20 mouse cellular contexts compared by ENCODE assay signal in genomic region chr3:51717909-51718308, GRCm38 (mm10). TPM values are rescaled to one million over a fixed set of nuclear protein-coding genes. Genes with fewer than 3 reads are reported as not detected.
A peak's percentile ranks its signal among the peaks of the same experiment; 100 is the strongest.
DNase-seq lines count a peak whose midpoint lies in the region; ATAC-seq and TF ChIP-seq lines count a peak whose summit lies in the region.
"Had no signal": no experiment of that assay in that cellular context is flagged by ENCODE, and none has a peak within 500 bp of the region (broad histone marks: within the 10 kb centered on the region; RNA-seq: fewer than 3 reads in every experiment).

No protein-coding gene starts in this region.

- no peaks in the 10 kb centered on the region for H3K27me3 ChIP-seq in forebrain, embryonic 14.5 days (replicated peaks; ENCODE audit: control insufficient read depth, insufficient read depth, low read length)
- H3K27me3 ChIP-seq in forebrain, embryonic 11.5 days (ENCODE audit: control insufficient read depth, insufficient read depth, low read length), result no peaks in the 10 kb centered on the region
- H3K27me3 ChIP-seq in kidney, embryonic 15.5 days, result no peaks in the 10 kb centered on the region
- H3K27me3 ChIP-seq in midbrain, embryonic 10.5 days (ENCODE audit: low read depth, poor library complexity, severe bottlenecking), result no peaks in the 10 kb centered on the region
- no peaks in the 10 kb centered on the region for H3K27me3 ChIP-seq in midbrain, embryonic 14.5 days (ENCODE audit: control insufficient read depth, insufficient read depth, low read length)
- no peaks in the 10 kb centered on the region for H3K27me3 ChIP-seq in myocyte (ENCODE audit: control insufficient read depth, insufficient read depth, insufficient read length)
- H3K27me3 ChIP-seq: embryonic facial prominence, embryonic 15.5 days; forebrain, embryonic 12.5 days; neural tube, embryonic 13.5 days had no signal

- no peaks in the 10 kb centered on the region for H3K9me3 ChIP-seq in forebrain, embryonic 14.5 days (replicated peaks; ENCODE audit: control insufficient read depth, low read length)
- H3K9me3 ChIP-seq in forebrain, embryonic 11.5 days (ENCODE audit: control insufficient read depth, low read length), result no peaks in the 10 kb centered on the region
- H3K9me3 ChIP-seq in kidney, embryonic 15.5 days (replicated peaks), result no peaks in the 10 kb centered on the region
- H3K9me3 ChIP-seq in midbrain, embryonic 10.5 days (replicated peaks), result no peaks in the 10 kb centered on the region
- no peaks in the 10 kb centered on the region for H3K9me3 ChIP-seq in midbrain, embryonic 14.5 days (ENCODE audit: control insufficient read depth, low read length)
- H3K9me3 ChIP-seq: embryonic facial prominence, embryonic 15.5 days; forebrain, embryonic 12.5 days; neural tube, embryonic 13.5 days had no signal

- H3K4me1 ChIP-seq in forebrain, embryonic 14.5 days (ENCODE audit: control insufficient read depth, insufficient read depth, low read length), result no peaks in the 10 kb centered on the region
- H3K4me1 ChIP-seq in forebrain, embryonic 11.5 days (replicated peaks; ENCODE audit: control insufficient read depth, insufficient read depth, low read length), result peaks cover 8% of the 10 kb centered on the region; the same call in 1 of the 2 replicates
- peaks cover 39% of the 10 kb centered on the region for H3K4me1 ChIP-seq in kidney, embryonic 15.5 days
- H3K4me1 ChIP-seq in midbrain, embryonic 10.5 days, result peaks cover 28% of the 10 kb centered on the region
- no peaks in the 10 kb centered on the region for H3K4me1 ChIP-seq in midbrain, embryonic 14.5 days (ENCODE audit: control insufficient read depth, insufficient read depth, low read length)

- WGBS in forebrain, embryonic 14.5 days, result 78% methylated on average over 4 of the region's 4 CpGs
- 84% methylated on average over 4 of the region's 4 CpGs for WGBS in forebrain, embryonic 11.5 days
- 46% methylated on average over 4 of the region's 4 CpGs for WGBS in kidney, embryonic 15.5 days
- 82% methylated on average over 4 of the region's 4 CpGs for WGBS in midbrain, embryonic 10.5 days
- 75% methylated on average over 4 of the region's 4 CpGs for WGBS in midbrain, embryonic 14.5 days

- no peak for TF ChIP-seq POLR2A in myocyte (IDR thresholded peaks at IDR 0.05; ENCODE audit: insufficient read length, low read depth)

- H3K79me2 ChIP-seq in myocyte (ENCODE audit: control insufficient read depth, insufficient read depth), result no peaks in the 10 kb centered on the region

- no peak overlapping the region for H3K4me2 ChIP-seq in forebrain, embryonic 14.5 days (ENCODE audit: low read length)
- no peak overlapping the region for H3K4me2 ChIP-seq in forebrain, embryonic 11.5 days (ENCODE audit: low read depth, low read length, severe bottlenecking)
- no peak overlapping the region for H3K4me2 ChIP-seq in kidney, embryonic 15.5 days
- H3K4me2 ChIP-seq in midbrain, embryonic 14.5 days (ENCODE audit: low read length), result no peak overlapping the region
- H3K4me2 ChIP-seq in myocyte (ENCODE audit: low read depth), result no peak overlapping the region
- H3K4me2 ChIP-seq: embryonic facial prominence, embryonic 15.5 days; forebrain, embryonic 12.5 days; heart, embryonic 11.5 days; lung, embryonic 14.5 days; neural tube, embryonic 13.5 days had no signal

- DNase-seq in forebrain, embryonic 14.5 days (ENCODE audit: low spot score), result peak; percentile 32
- DNase-seq in forebrain, embryonic 11.5 days (ENCODE audit: low spot score), result no peak
- DNase-seq in kidney, adult 11 months, result no peak
- DNase-seq in midbrain, embryonic 10.5 days (ENCODE audit: low spot score), result no peak
- no peak for DNase-seq in midbrain, embryonic 14.5 days
- DNase-seq: adrenal gland, adult 8-10 months; cerebellum, adult 8-10 months; gastrocnemius, postnatal 25 days; heart, postnatal 36 days; lung, embryonic 14.5 days; right cerebral cortex, postnatal 14 days had no signal

- no peak for ATAC-seq in forebrain, embryonic 14.5 days
- ATAC-seq in forebrain, embryonic 11.5 days (replicated peaks; ENCODE audit: low FRiP score), result no peak
- ATAC-seq in kidney, embryonic 15.5 days (replicated peaks; ENCODE audit: low FRiP score), result no peak
- no peak for ATAC-seq in midbrain, embryonic 14.5 days (ENCODE audit: low FRiP score, low TSS enrichment)
- no peak for ATAC-seq in megakaryocyte, adult 5-6 weeks (ENCODE audit: poor library complexity, severe bottlenecking)

- no peaks in the 10 kb centered on the region for H3K36me3 ChIP-seq in forebrain, embryonic 14.5 days (ENCODE audit: control insufficient read depth, insufficient read depth, low read length)
- no peaks in the 10 kb centered on the region for H3K36me3 ChIP-seq in forebrain, embryonic 11.5 days (ENCODE audit: control insufficient read depth, insufficient read depth, low read length)
- H3K36me3 ChIP-seq in kidney, embryonic 15.5 days, result no peaks in the 10 kb centered on the region
- no peaks in the 10 kb centered on the region for H3K36me3 ChIP-seq in midbrain, embryonic 10.5 days
- no peaks in the 10 kb centered on the region for H3K36me3 ChIP-seq in midbrain, embryonic 14.5 days (ENCODE audit: control insufficient read depth, insufficient read depth, low read length)
- H3K36me3 ChIP-seq in myocyte (ENCODE audit: control insufficient read depth, insufficient read depth), result no peaks in the 10 kb centered on the region
- H3K36me3 ChIP-seq: embryonic facial prominence, embryonic 15.5 days; forebrain, embryonic 12.5 days; neural tube, embryonic 13.5 days had no signal

- no peak overlapping the region for H3K27ac ChIP-seq in forebrain, embryonic 14.5 days (ENCODE audit: low read depth, low read length)
- no peak overlapping the region for H3K27ac ChIP-seq in forebrain, embryonic 11.5 days (ENCODE audit: low read depth, low read length)
- peak overlapping the region; percentile 72 for H3K27ac ChIP-seq in kidney, embryonic 15.5 days
- H3K27ac ChIP-seq in midbrain, embryonic 10.5 days (replicated peaks), result peak overlapping the region; percentile 33; the same call in 1 of the 2 replicates
- H3K27ac ChIP-seq in midbrain, embryonic 14.5 days (replicated peaks; ENCODE audit: low read depth, low read length), result no peak overlapping the region
- H3K27ac ChIP-seq: embryonic facial prominence, embryonic 15.5 days; forebrain, embryonic 12.5 days; neural tube, embryonic 13.5 days had no signal

- no peak overlapping the region for H3ac ChIP-seq in myocyte (ENCODE audit: control insufficient read depth, insufficient read length)

- no peak overlapping the region for H3K4me3 ChIP-seq in forebrain, embryonic 14.5 days (ENCODE audit: low read depth, low read length)
- no peak overlapping the region for H3K4me3 ChIP-seq in forebrain, embryonic 11.5 days (ENCODE audit: low read depth, low read length)
- no peak overlapping the region for H3K4me3 ChIP-seq in kidney, embryonic 15.5 days (replicated peaks)
- no peak overlapping the region for H3K4me3 ChIP-seq in midbrain, embryonic 10.5 days
- no peak overlapping the region for H3K4me3 ChIP-seq in midbrain, embryonic 14.5 days (replicated peaks; ENCODE audit: low read depth, low read length)
- no peak overlapping the region for H3K4me3 ChIP-seq in myocyte
- H3K4me3 ChIP-seq: embryonic facial prominence, embryonic 15.5 days; forebrain, embryonic 12.5 days; neural tube, embryonic 13.5 days had no signal

- no peak overlapping the region for H3K9ac ChIP-seq in forebrain, embryonic 14.5 days (ENCODE audit: low read length)
- H3K9ac ChIP-seq in forebrain, embryonic 11.5 days (ENCODE audit: low read length), result no peak overlapping the region
- no peak overlapping the region for H3K9ac ChIP-seq in kidney, embryonic 15.5 days
- no peak overlapping the region for H3K9ac ChIP-seq in midbrain, embryonic 14.5 days (replicated peaks; ENCODE audit: low read length)
- H3K9ac ChIP-seq: embryonic facial prominence, embryonic 15.5 days; forebrain, embryonic 12.5 days; lung, embryonic 14.5 days; neural tube, embryonic 13.5 days had no signal

TF ChIP-seq in myocyte, 11 proteins besides CTCF, POLR2A, EP300 and RAD21:
- TF ChIP-seq MYOG (IDR thresholded peaks at IDR 0.05; ENCODE audit: control insufficient read depth in 1 of 3, insufficient read depth in 1 of 3, insufficient read length in 2 of 3, low read depth in 2 of 3), result peak in 2 of 3 experiments; percentile 11 to 66
- no peak for TF ChIP-seq SRF (IDR thresholded peaks at IDR 0.05; ENCODE audit: control insufficient read depth, insufficient read length, low read depth)
- TF ChIP-seq MYOD1 (IDR thresholded peaks at IDR 0.05; ENCODE audit: control insufficient read depth in 1 of 3, insufficient read length in 2 of 3, low read depth in 2 of 3), result peak in 2 of 3 experiments; percentile 55 to 74
- no peak for TF ChIP-seq REST (IDR thresholded peaks at IDR 0.05; ENCODE audit: insufficient read depth, insufficient read length)
- TF ChIP-seq POLR2AphosphoS2 (IDR thresholded peaks at IDR 0.05; ENCODE audit: insufficient read length, low read depth), result no peak
- no peak for TF ChIP-seq TCF3 (IDR thresholded peaks at IDR 0.05; ENCODE audit: insufficient read length, low read depth)
- TF ChIP-seq TCF12 (IDR thresholded peaks at IDR 0.05; ENCODE audit: insufficient read depth, poor library complexity, severe bottlenecking), result no peak

RNA-seq across cellular contexts. Expression of gene Mgst2, which starts 57.7 kb away (rescaled TPM):
- polyA plus RNA-seq in forebrain, embryonic 14.5 days (2014; fragmentation: Nextera tagmentation; extraction: Ambion mirVana), result 0.40 TPM in 1 of 2 replicates, not detected in the other
- polyA plus RNA-seq in forebrain, embryonic 11.5 days (2014; fragmentation: Nextera tagmentation; extraction: Ambion mirVana), result 0.28 TPM in 1 of 2 replicates, not detected in the other
- 1.6 and 3.5 TPM in 2 replicates for polyA plus RNA-seq in kidney, embryonic 15.5 days (2015; fragmentation: Nextera tagmentation; extraction: Ambion mirVana)
- 0.31 and 0.34 TPM in 2 replicates for polyA plus RNA-seq in midbrain, embryonic 10.5 days (2016; fragmentation: Nextera tagmentation; extraction: Ambion mirVana)
- 0.46 and 0.86 TPM in 2 replicates for polyA plus RNA-seq in midbrain, embryonic 14.5 days (2014; fragmentation: Nextera tagmentation; extraction: Ambion mirVana)
- polyA plus RNA-seq in myocyte (2012; fragmentation: generic; extraction: Trizol), result 3.0 TPM
- 66.9 and 85.5 TPM in 2 replicates for total RNA-seq in megakaryocyte, adult 5-6 weeks (2015)
- 38.3 and 40.8 TPM in 2 replicates for total RNA-seq in megakaryocyte, adult 5-6 weeks (2017)
- total RNA-seq: layer of hippocampus, postnatal 25 days; liver, adult 2 months had no signal
- polyA plus RNA-seq: forebrain, embryonic 12.5 days had no signal

Comparison
In these comparisons a context has a peak if more than half of its experiments do, and no peak if none do; other contexts are left out.
1. H3K27ac ChIP-seq: peak in kidney, embryonic 15.5 days (single experiment) and midbrain, embryonic 10.5 days (single experiment); none in forebrain, embryonic 14.5 days (single experiment), forebrain, embryonic 11.5 days (single experiment) and midbrain, embryonic 14.5 days (single experiment).